9 mouse cellular contexts compared by ENCODE assay signal in the genomic region with DNA sequence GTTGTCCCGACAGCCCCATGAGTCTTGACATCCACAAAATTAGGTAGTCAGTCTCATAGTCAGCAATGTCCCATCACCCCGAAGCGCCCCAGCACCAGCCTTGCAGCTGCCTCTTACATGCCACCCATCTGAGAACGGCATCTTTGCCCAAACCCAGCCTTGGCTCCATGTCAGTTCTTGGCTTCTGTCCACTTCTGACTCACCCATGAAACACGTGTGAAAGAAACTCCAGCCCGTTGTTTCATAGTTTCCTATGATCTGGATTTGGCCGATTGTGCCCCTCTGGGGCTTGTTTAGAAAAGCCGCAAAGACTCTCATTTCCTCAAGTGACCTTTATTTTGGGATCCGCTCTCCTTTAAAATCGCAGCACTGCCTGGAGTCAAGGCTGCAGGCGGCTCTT. TPM values are rescaled to one million over a fixed set of nuclear protein-coding genes. Genes with fewer than 3 reads are reported as not detected.
DNase-seq lines count a peak whose midpoint lies in the region; ATAC-seq lines count a peak whose summit lies in the region.
"Had no signal": no experiment of that assay in that cellular context is flagged by ENCODE, and none has a peak within 500 bp of the region (broad histone marks: within the 10 kb centered on the region; RNA-seq: fewer than 3 reads in every experiment).

No protein-coding gene starts in this region.

- no peaks in the 10 kb centered on the region for H3K27me3 ChIP-seq in midbrain, embryonic 15.5 days (replicated peaks)
- H3K27me3 ChIP-seq: midbrain, embryonic 12.5 days had no signal

- no peak overlapping the region for H3K27ac ChIP-seq in midbrain, embryonic 15.5 days
- H3K27ac ChIP-seq: midbrain, embryonic 12.5 days had no signal

- H3K9ac ChIP-seq in midbrain, embryonic 15.5 days = no peak overlapping the region
- H3K9ac ChIP-seq: midbrain, embryonic 12.5 days had no signal

- no peak overlapping the region for H3K4me3 ChIP-seq in midbrain, embryonic 15.5 days
- H3K4me3 ChIP-seq: midbrain, embryonic 12.5 days had no signal

- H3K9me3 ChIP-seq in midbrain, embryonic 15.5 days = no peaks in the 10 kb centered on the region
- H3K9me3 ChIP-seq: midbrain, embryonic 12.5 days had no signal

- intact Hi-C loops in heart, postnatal 36 days (cut with DNase I) = no loop called here

- 77% methylated on average over 11 of the region's 11 CpGs for WGBS in midbrain, embryonic 15.5 days

- no peak overlapping the region for H3K4me2 ChIP-seq in midbrain, embryonic 15.5 days
- H3K4me2 ChIP-seq: midbrain, embryonic 12.5 days had no signal

- peaks cover 30% of the 10 kb centered on the region for H3K4me1 ChIP-seq in midbrain, embryonic 15.5 days

- ATAC-seq in midbrain, embryonic 15.5 days (replicated peaks) = no peak

- peak; percentile 37 for DNase-seq in kidney, postnatal 14 days
- no peak for DNase-seq in kidney, postnatal 4 days
- DNase-seq in adipocyte (ENCODE audit: low spot score) = peak; percentile 97
- DNase-seq in cerebellum, postnatal 14 days = peak; percentile 79 to 86
- peak; percentile 71 to 78 for DNase-seq in heart, postnatal 36 days
- DNase-seq in right cerebral cortex, postnatal 4 days = peak; percentile 51
- no peak for DNase-seq in retina, postnatal 1 day

- peaks cover 2% of the 10 kb centered on the region; the same call in 1 of the 2 replicates for H3K36me3 ChIP-seq in midbrain, embryonic 15.5 days (replicated peaks)

RNA-seq across cellular contexts. Expression of a gene that starts 22.1 kb away (rescaled TPM):
- total RNA-seq in heart, postnatal 36 days (2021) = 10 to 100 TPM; 12.9 to 18.3 TPM
- polyA plus RNA-seq in midbrain, embryonic 15.5 days (2015; fragmentation: Nextera tagmentation; extraction: Ambion mirVana) = 82.4 and 85.5 TPM in 2 replicates

RNA-seq across cellular contexts. Expression of a gene that starts 52.3 kb away (rescaled TPM):
- 10 to 100 TPM; 69.8 to 76.4 TPM for total RNA-seq in heart, postnatal 36 days (2021)
- 117 and 126 TPM in 2 replicates for polyA plus RNA-seq in midbrain, embryonic 15.5 days (2015; fragmentation: Nextera tagmentation; extraction: Ambion mirVana)

RNA-seq across cellular contexts. Expression of a gene that starts 56.1 kb away (rescaled TPM):
- not detected for total RNA-seq in heart, postnatal 36 days (2021)
- 0.50 TPM in 1 of 2 replicates, not detected in the other for polyA plus RNA-seq in midbrain, embryonic 15.5 days (2015; fragmentation: Nextera tagmentation; extraction: Ambion mirVana)

RNA-seq across cellular contexts. Expression of a gene that starts 56.2 kb away (rescaled TPM):
- 1,000 to 10,000 TPM; 1,890 to 1,983 TPM for total RNA-seq in heart, postnatal 36 days (2021)
- polyA plus RNA-seq in midbrain, embryonic 15.5 days (2015; fragmentation: Nextera tagmentation; extraction: Ambion mirVana) = 581 and 587 TPM in 2 replicates

Comparison
In these comparisons a context has a peak if more than half of its experiments do, and no peak if none do; other contexts are left out.
1. DNase-seq: peak in kidney, postnatal 14 days (single experiment), adipocyte (single experiment), cerebellum, postnatal 14 days (2 of 2), heart, postnatal 36 days (2 of 2) and right cerebral cortex, postnatal 4 days (single experiment); none in kidney, postnatal 4 days (0 of 2) and retina, postnatal 1 day (single experiment).